Mouse (Mus musculus) large intestine, adult 2 months (tissue): ENCODE measurements around the gene Rab22a. TPM values are rescaled to one million over a fixed set of nuclear protein-coding genes. Genes with fewer than 3 reads are reported as not detected.

Experiments used
- polyA plus RNA-seq: library from polyadenylated mRNA; depleted of rRNA; stranded (reverse); fragments of >200 nt; gene quantifications from 2 replicates; pipeline ENCODE4 v1.2.3, GENCODE M21; 2012; rRNA removed

Gene Rab22a
- polyA plus RNA-seq, 1 experiment: 10.1 TPM

Other genes starting within 250 kb of the Rab22a start
- gene 1700021F07Rik, start 137.2 kb upstream of the Rab22a start, polyA plus RNA-seq: not detected in 2 replicates
- not detected in 2 replicates for gene Ankrd60, start 81.4 kb upstream of the Rab22a start, polyA plus RNA-seq
- gene 1700010B08Rik, start 59.7 kb downstream of the Rab22a start, polyA plus RNA-seq: not detected in 2 replicates
- gene Vapb, start 77.8 kb downstream of the Rab22a start, polyA plus RNA-seq: 11.0 and 12.9 TPM in 2 replicates